9 mouse cellular contexts compared by ENCODE assay signal in genomic region chr15:99817343-99818235, GRCm38 (mm10). TPM values are rescaled to one million over a fixed set of nuclear protein-coding genes. Genes with fewer than 3 reads are reported as not detected.
DNase-seq lines count a peak whose midpoint lies in the region; ATAC-seq and TF ChIP-seq lines count a peak whose summit lies in the region.
"Had no signal": no experiment of that assay in that cellular context is flagged by ENCODE, and none has a peak within 500 bp of the region (broad histone marks: within the 10 kb centered on the region; RNA-seq: fewer than 3 reads in every experiment).

No protein-coding gene starts in this region.

- ATAC-seq in kidney, postnatal 0 days (replicated peaks; ENCODE audit: low FRiP score, low read depth), result no peak
- no peak for ATAC-seq in hindbrain, embryonic 15.5 days (ENCODE audit: low FRiP score, low read depth)
- no peak for ATAC-seq in midbrain, postnatal 0 days (ENCODE audit: low FRiP score)
- no peak for ATAC-seq in inflammation-experienced regulatory T-cells, adult 6 months

- DNase-seq in kidney, postnatal 0 days (ENCODE audit: low spot score), result peak; percentile 29
- no peak for DNase-seq in kidney, postnatal 10 days
- DNase-seq in embryo, embryonic 10.5 days (ENCODE audit: low spot score), result peak; percentile 65
- DNase-seq in midbrain, postnatal 0 days (ENCODE audit: low spot score), result no peak
- DNase-seq in yolk sac, embryonic 10.5 days (ENCODE audit: low spot score), result no peak
- DNase-seq in urinary bladder, postnatal 25 days (ENCODE audit: low spot score), result no peak

- H3K4me1 ChIP-seq in kidney, postnatal 0 days (replicated peaks; ENCODE audit: insufficient read depth, low read length), result peaks cover 19% of the 10 kb centered on the region; the same call in 1 of the 2 replicates
- peaks cover 27% of the 10 kb centered on the region for H3K4me1 ChIP-seq in hindbrain, embryonic 15.5 days (replicated peaks)
- peaks cover 8% of the 10 kb centered on the region; the same call in 1 of the 2 replicates for H3K4me1 ChIP-seq in midbrain, postnatal 0 days (ENCODE audit: insufficient read depth, low read length)

- no peaks in the 10 kb centered on the region for H3K9me3 ChIP-seq in kidney, postnatal 0 days (replicated peaks; ENCODE audit: low read length)
- no peaks in the 10 kb centered on the region for H3K9me3 ChIP-seq in hindbrain, embryonic 15.5 days
- no peaks in the 10 kb centered on the region for H3K9me3 ChIP-seq in midbrain, postnatal 0 days (ENCODE audit: low read length)

- WGBS in kidney, postnatal 0 days, result 20% methylated on average over 8 of the region's 8 CpGs
- 36% methylated on average over 8 of the region's 8 CpGs for WGBS in hindbrain, embryonic 15.5 days
- 37% methylated on average over 8 of the region's 8 CpGs for WGBS in midbrain, postnatal 0 days

- 0 out of 2 replicates have a peak overlapping the region, but pooled peaks have one; percentile 31 for H3K9ac ChIP-seq in kidney, postnatal 0 days (ENCODE audit: low read depth, low read length)
- no peak overlapping the region for H3K9ac ChIP-seq in hindbrain, embryonic 15.5 days
- H3K9ac ChIP-seq in midbrain, postnatal 0 days (replicated peaks; ENCODE audit: low read length, poor library complexity, severe bottlenecking), result no peak overlapping the region

- H3K4me3 ChIP-seq in kidney, postnatal 0 days (replicated peaks; ENCODE audit: low read depth, low read length), result peak overlapping the region; percentile 51
- H3K4me3 ChIP-seq in hindbrain, embryonic 15.5 days, result no peak overlapping the region
- no peak overlapping the region for H3K4me3 ChIP-seq in midbrain, postnatal 0 days (ENCODE audit: low read depth, low read length)

- H3K27ac ChIP-seq in kidney, postnatal 0 days, result peak overlapping the region; percentile 92
- peak overlapping the region; percentile 76 for H3K27ac ChIP-seq in hindbrain, embryonic 15.5 days (replicated peaks)
- peak overlapping the region; percentile 65; the same call in 1 of the 2 replicates for H3K27ac ChIP-seq in midbrain, postnatal 0 days (ENCODE audit: low read depth, low read length)

- H3K4me2 ChIP-seq in kidney, postnatal 0 days (ENCODE audit: low read length), result peak overlapping the region; percentile 61
- H3K4me2 ChIP-seq in hindbrain, embryonic 15.5 days, result peak overlapping the region; percentile 31
- peak overlapping the region; percentile 15; the same call in 1 of the 2 replicates for H3K4me2 ChIP-seq in midbrain, postnatal 0 days (ENCODE audit: low read depth, low read length, poor library complexity, severe bottlenecking)

- TF ChIP-seq CTCF in kidney, postnatal 0 days (IDR thresholded peaks at IDR 0.05; ENCODE audit: low read depth), result no peak
- TF ChIP-seq CTCF in midbrain, postnatal 0 days (IDR thresholded peaks at IDR 0.05), result no peak

- H3K27me3 ChIP-seq in kidney, postnatal 0 days (ENCODE audit: insufficient read depth, low read length), result no peaks in the 10 kb centered on the region
- H3K27me3 ChIP-seq in hindbrain, embryonic 15.5 days, result no peaks in the 10 kb centered on the region
- H3K27me3 ChIP-seq in midbrain, postnatal 0 days (ENCODE audit: insufficient read depth, low read length), result no peaks in the 10 kb centered on the region
- H3K27me3 ChIP-seq: Patski had no signal

- H3K36me3 ChIP-seq in kidney, postnatal 0 days (ENCODE audit: insufficient read depth, low read length), result no peaks in the 10 kb centered on the region
- no peaks in the 10 kb centered on the region for H3K36me3 ChIP-seq in hindbrain, embryonic 15.5 days
- H3K36me3 ChIP-seq in midbrain, postnatal 0 days (ENCODE audit: insufficient read depth, low read length), result no peaks in the 10 kb centered on the region

RNA-seq across cellular contexts. Expression of gene Cers5, which starts 44.9 kb away (rescaled TPM):
- 60.8 and 63.2 TPM in 2 replicates for polyA plus RNA-seq in kidney, postnatal 0 days (2015; fragmentation: Nextera tagmentation; extraction: Ambion mirVana)
- 85.8 and 89.9 TPM in 2 replicates for polyA plus RNA-seq in hindbrain, embryonic 15.5 days (2015; fragmentation: Nextera tagmentation; extraction: Ambion mirVana)
- total RNA-seq in midbrain, postnatal 0 days (2014; rRNA removed), result 93.5 and 94.2 TPM in 2 replicates
- polyA plus RNA-seq in midbrain, postnatal 0 days (2015; fragmentation: Nextera tagmentation; extraction: Ambion mirVana), result 75.8 and 76.8 TPM in 2 replicates
- polyA plus RNA-seq in inflammation-experienced regulatory T-cells, adult 6 months (2017; shearing (Covaris generic)), result 10 to 100 TPM; 49.5 to 66.7 (median 56.5) TPM

RNA-seq across cellular contexts. Expression of gene Lima1, which starts 57.7 kb away (rescaled TPM):
- polyA plus RNA-seq in kidney, postnatal 0 days (2015; fragmentation: Nextera tagmentation; extraction: Ambion mirVana), result 42.8 and 51.6 TPM in 2 replicates
- 13.3 and 13.5 TPM in 2 replicates for polyA plus RNA-seq in hindbrain, embryonic 15.5 days (2015; fragmentation: Nextera tagmentation; extraction: Ambion mirVana)
- 6.4 and 8.7 TPM in 2 replicates for total RNA-seq in midbrain, postnatal 0 days (2014; rRNA removed)
- polyA plus RNA-seq in midbrain, postnatal 0 days (2015; fragmentation: Nextera tagmentation; extraction: Ambion mirVana), result 6.7 and 7.8 TPM in 2 replicates
- 1 to 10 TPM; 2.2 to 2.9 (median 2.3) TPM for polyA plus RNA-seq in inflammation-experienced regulatory T-cells, adult 6 months (2017; shearing (Covaris generic))

Comparison
In these comparisons a context has a peak if more than half of its experiments do, and no peak if none do; other contexts are left out.
1. DNase-seq: peak in kidney, postnatal 0 days (single experiment) and embryo, embryonic 10.5 days (single experiment); none in kidney, postnatal 10 days (single experiment), midbrain, postnatal 0 days (single experiment), yolk sac, embryonic 10.5 days (single experiment) and urinary bladder, postnatal 25 days (single experiment).
2. Peak in every context shown above with its lines, with median percentiles within 50 percentile points of each other: H3K27ac ChIP-seq and H3K4me2 ChIP-seq.